Mouse (Mus musculus) left cerebral cortex, adult 2 months (tissue): ENCODE results near the gene Krtap4-16. TPM values are rescaled to one million over a fixed set of nuclear protein-coding genes. Genes with fewer than 3 reads are reported as not detected.
"Not testable (repeated sequence)": the region's sequence is repeated elsewhere in the genome, so short reads cannot be mapped to it uniquely, and the experiment has no call there.

Source experiments
- DNase-seq, 2 experiments: peaks; one replicate each; pipeline ENCODE4 v3.0.0; 2021 to 2022; ENCODE audit warnings: low spot score in 2 of 2, mixed read lengths in 1 of 2; ENCODE audit errors: extremely low spot score in 1 of 2
- H3K27ac ChIP-seq: fragments of 200-600 bp; 2 replicates; pipeline ENCODE4 v1.8.1; 2022
- H3K4me3 ChIP-seq: fragments of 200-600 bp; 2 replicates; pipeline ENCODE4 v1.8.1; 2022
- CTCF ChIP-seq: fragments of 200-600 bp; IDR thresholded peaks from 2 replicates; pipeline ENCODE4 v1.8.1; 2022; ENCODE audit warnings: antibody characterized with exemption, mild to moderate bottlenecking, moderate library complexity
- intact Hi-C: fragments of 180-260 bp; cut with DNase I; formaldehyde crosslinking; loops from one replicate; pipeline ENCODE4 v1.15.1; 2025
- long read RNA-seq, 2 experiments: library from polyadenylated mRNA; stranded (forward); transcript quantifications; one replicate each; pipeline ENCODE4 v2.0.0; 2021; ENCODE audit warnings: borderline mapping rate in 2 of 2
- total RNA-seq, 2 experiments: library from RNA; stranded (reverse); gene quantifications; 2 replicates each; pipeline ENCODE4 v1.2.3; 2021

The Krtap4-16 gene
- not detected for total RNA-seq
- long read RNA-seq, experiment 1: 0 reads
- long read RNA-seq, experiment 2: 0 reads

DNA sequence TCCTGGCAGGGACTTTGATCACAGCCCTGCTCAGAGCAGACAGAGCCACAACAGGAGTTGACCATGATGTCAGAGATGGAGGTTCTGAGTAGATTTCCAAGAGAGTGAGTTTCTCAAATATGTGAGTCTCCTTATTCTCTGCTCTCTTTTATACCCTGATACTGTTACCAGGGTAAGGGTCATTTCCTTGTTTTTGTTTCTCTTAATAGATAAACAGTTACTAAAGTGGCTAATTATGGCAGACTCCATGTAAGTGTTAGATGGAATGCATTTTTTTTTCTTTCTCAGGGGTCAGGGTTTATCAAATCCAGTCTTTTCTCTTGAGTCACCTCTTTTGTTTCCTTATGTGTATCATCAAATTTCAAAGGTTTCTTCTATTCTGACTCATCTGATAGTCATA, at the start of gene Krtap4-16:
TSS of gene Krtap4-16 (minus strand) at position 101 of the 400 bp plus-strand sequence.
- TF ChIP-seq CTCF: no peak
- no peak within 1 kb of the TSS for H3K27ac ChIP-seq
- intact Hi-C loops: no loop called here
- no peak within 1 kb of the TSS for H3K4me3 ChIP-seq
- DNase-seq: no peak

DNA sequence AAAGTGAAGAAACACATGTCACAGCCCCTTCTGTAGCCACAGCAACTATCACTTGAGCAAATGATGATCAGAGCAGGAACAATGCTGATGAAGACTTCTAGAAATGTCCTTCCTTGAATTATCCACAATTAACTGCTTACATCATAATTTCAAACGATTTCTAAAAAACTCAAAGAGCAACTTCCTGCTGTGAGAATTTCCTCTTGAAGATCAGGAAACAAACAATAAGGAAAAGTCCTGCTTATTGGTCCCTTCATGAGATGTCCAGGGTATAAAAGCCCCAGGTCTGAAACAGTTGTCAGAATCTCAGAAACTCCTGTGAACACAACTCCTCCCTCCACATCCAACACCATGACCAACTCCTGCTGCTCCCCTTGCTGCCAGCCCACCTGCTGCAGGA, 27.5 kb upstream of the Krtap4-16 start, which contains the start of gene Gm11567:
TSS of gene Gm11567 (plus strand) at position 301 of the 400 bp plus-strand sequence.
- H3K27ac ChIP-seq, DNase-seq, intact Hi-C loops: not testable (repeated sequence)

DNA sequence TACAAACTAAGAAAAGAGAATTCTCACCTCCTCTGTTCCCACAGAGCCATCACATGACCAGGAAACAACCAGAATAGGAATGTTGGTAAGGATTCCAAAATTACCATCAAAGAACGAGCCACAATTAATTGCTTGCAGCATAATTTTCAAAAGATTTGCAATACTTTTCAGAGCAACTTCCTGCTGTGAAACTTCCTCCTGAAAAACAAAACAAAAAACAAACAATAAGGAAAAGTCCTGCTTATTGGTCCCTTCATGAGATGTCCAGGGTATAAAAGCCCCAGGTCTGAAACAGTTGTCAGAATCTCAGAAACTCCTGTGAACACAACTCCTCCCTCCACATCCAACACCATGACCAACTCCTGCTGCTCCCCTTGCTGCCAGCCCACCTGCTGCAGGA, 21.7 kb upstream of the Krtap4-16 start, which contains the start of gene Krtap9-1:
TSS of gene Krtap9-1 (plus strand) at position 301 of the 400 bp plus-strand sequence.
- H3K27ac ChIP-seq, intact Hi-C loops, DNase-seq, H3K4me3 ChIP-seq: not testable (repeated sequence)

More for the DNA sequence above, 27.5 kb upstream of the Krtap4-16 start, which contains the start of gene Gm11567:
- H3K4me3 ChIP-seq: not testable (repeated sequence)

DNA sequence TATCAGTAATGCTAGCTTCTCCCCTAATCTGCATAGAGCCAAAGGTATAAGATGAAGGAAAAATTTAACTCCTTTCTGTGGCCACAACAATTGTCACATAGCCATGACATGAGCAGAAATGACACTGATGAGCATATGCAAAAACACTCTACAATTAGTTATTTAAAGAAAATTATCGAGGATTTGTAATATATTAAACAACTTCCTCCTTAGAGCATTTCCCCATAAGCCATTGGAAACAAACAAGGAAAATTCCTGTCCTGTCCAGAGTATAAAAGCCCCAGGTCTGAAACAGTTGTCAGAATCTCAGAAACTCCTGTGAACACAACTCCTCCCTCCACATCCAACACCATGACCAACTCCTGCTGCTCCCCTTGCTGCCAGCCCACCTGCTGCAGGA, 12.8 kb upstream of the Krtap4-16 start, which contains the start of gene Gm11559:
TSS of gene Gm11559 (plus strand) at position 301 of the 400 bp plus-strand sequence.
- H3K4me3 ChIP-seq, H3K27ac ChIP-seq, intact Hi-C loops, DNase-seq: not testable (repeated sequence)

DNA sequence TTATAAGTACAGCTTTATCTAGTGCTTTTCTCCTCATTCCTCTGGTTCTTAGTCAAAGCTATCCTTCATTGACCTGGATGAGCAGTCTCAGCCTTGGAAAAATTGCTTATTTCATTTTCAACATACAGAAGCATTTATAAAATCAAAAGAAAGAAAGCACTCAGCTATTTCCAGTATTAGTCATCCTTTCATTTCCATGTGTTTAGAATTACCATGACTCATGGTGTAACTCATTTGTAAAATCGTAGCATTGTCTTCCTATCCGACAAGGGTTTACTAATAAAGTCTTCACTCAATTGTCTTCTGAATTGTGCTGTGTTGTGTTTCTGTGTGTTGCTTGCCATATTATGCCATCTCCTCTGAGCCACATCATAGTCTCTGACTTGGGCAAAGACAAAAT, 7.4 kb upstream of the Krtap4-16 start:
- no peak for TF ChIP-seq CTCF
- no peak overlapping the region for H3K27ac ChIP-seq
- intact Hi-C loops: no loop called here
- no peak overlapping the region for H3K4me3 ChIP-seq
- DNase-seq: no peak

DNA sequence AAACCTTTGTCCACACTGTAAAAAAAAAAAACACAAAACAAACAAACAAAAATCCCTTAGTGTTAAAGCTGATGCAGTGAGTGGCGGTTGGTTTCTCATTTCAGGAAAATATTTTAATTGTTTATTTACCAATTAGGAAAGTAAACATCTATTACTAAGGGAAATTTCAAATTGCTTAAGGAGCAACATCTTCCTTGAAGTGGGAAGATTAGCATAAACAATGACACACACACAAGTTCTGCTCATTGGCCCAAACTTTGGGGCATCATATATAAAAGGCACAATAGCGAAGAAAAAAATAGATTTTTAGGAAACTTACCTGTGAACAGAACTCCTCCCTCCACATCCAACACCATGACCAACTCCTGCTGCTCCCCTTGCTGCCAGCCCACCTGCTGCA, 6.2 kb upstream of the Krtap4-16 start, which contains the start of gene Gm11568:
TSS of gene Gm11568 (plus strand) at position 301 of the 400 bp plus-strand sequence.
- Histone ChIP-seq H3K4me3 (no peak within 1 kb of the TSS), H3K27ac (no peak within 1 kb of the TSS)
- DNase-seq: no peak
- intact Hi-C loops: no loop called here
- no peak for TF ChIP-seq CTCF

DNA sequence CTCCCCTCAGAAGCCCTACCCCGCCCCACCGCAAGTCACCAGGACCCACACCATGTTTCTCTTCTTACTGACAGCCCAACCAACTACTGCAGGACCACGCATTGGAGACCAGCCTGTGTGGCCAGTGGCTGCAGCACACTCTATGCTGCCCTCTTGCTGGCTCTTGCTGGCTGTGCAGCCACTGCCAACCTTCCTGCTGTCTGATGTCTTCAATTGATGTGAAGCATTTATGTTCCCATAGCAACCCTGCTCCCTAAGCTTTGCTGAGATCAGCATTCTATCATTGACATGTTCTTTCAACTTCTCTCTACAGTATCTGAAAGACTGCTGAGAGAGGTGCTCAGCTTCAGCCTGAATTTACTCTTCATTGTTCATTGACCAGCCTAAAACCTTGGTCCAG, 2.7 kb upstream of the Krtap4-16 start:
- TF ChIP-seq CTCF: peak; percentile 20
- no peak overlapping the region for H3K4me3 ChIP-seq
- no peak for DNase-seq
- no peak overlapping the region for H3K27ac ChIP-seq
- intact Hi-C loops: no loop called here

DNA sequence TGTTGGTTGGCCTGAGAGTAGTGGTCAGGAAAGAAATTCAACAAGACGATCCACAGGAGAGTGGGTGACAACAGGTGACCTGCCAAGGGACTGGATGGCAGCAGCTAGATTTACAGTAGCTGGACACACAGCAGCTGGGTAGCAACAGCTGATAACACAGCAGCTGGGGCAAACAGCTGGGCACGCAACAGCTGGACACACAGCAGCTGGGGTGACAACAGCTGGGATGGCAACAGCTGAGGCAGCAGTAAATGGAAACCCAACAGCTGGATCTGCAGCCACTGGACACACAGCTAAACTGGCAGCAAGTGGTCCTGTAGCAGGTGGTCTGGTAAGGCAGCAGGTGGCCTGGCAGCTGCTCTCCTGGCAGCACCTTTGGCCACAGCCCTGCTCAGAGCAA, 4.7 kb downstream of the Krtap4-16 start:
- DNase-seq: no peak
- no peak for TF ChIP-seq CTCF
- intact Hi-C loops: no loop called here
- Histone ChIP-seq H3K27ac (no peak overlapping the region), H3K4me3 (no peak overlapping the region)

DNA sequence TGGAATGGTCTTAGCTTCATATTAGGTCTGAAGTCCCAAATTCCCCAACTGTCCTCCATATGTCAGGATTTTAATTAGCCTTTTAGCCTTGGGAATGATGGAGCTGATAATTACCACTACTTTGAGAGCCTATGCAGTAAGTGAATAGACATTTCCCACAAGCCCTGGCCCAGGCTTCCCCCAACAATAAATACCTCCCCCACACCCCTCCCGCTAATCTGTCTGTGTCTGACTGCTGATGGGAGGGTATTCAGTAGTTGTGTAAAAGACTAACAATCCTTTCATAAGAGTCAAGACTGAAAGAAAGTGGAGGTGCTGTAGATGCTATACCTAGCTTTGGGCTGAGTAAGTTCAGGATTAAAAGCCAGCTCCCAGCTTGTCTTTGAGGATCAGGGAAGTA, 9.2 kb downstream of the Krtap4-16 start:
- intact Hi-C loops: no loop called here
- TF ChIP-seq CTCF: no peak
- no peak for DNase-seq
- H3K27ac ChIP-seq: no peak overlapping the region
- H3K4me3 ChIP-seq: no peak overlapping the region

DNA sequence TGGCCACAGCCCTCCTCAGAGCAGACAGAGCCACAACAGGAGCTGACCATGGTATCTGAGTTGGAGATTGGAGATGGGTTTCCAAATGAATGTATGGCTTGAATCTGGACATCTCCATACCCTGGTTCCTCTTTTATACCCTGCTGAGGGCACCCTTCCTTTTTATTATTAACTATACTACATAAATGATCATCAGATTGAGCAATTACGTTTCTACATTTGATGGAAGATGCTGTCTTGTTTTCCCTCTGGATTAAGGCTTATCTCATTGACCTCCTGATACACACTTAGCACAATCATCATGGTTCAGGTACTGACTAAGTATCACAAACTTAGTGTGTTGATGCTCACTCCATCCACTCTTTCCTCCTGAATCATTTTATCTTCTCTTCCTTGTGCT, 13.4 kb downstream of the Krtap4-16 start, which contains the start of gene 2300003K06Rik:
TSS of gene 2300003K06Rik (minus strand) at position 101 of the 400 bp plus-strand sequence.
- no peak for DNase-seq
- Histone ChIP-seq H3K27ac (no peak within 1 kb of the TSS), H3K4me3 (no peak within 1 kb of the TSS)
- intact Hi-C loops: no loop called here
- TF ChIP-seq CTCF: no peak

DNA sequence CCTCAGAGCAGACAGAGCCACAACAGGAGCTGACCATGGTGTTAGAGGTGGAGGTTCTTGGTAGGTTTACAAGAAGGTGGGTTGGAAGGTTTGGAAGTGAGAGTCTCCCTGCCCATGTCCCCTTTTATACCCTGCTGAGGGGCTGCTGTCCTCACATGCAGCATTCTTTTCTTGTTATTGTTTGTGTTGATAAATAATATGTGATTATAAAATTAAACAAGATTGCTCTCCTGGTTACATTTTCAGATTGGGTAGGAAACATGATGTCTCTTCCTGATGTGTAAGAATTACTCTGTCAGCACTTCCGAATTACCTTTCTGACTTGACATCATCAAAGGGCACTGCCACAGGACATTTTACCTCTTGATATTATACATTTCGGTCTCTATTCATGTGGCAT, 35.8 kb downstream of the Krtap4-16 start, which contains the start of gene Gm11564:
TSS of gene Gm11564 (minus strand) at position 101 of the 400 bp plus-strand sequence.
- H3K4me3 ChIP-seq, DNase-seq, intact Hi-C loops, H3K27ac ChIP-seq: not testable (repeated sequence)

DNA sequence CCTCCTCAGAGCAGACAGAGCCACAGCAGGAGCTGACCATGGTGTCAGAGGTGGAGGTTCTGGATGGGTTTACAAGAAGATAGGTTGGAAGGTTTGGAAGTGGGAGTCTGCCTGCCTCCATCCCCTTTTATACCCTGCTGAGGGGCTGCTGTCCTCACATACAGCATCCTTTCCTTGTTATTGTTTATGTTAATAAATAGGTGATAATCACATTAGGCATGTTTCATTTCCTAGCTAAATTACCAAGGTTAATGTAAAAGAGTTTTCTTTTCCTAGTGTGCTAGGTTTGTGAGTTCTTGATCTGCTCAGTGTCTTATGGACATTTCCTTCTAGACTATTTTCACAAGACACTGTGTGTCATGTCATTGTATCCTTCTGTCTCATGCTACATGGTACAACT, 41.6 kb downstream of the Krtap4-16 start, which contains the start of gene Krtap4-13:
TSS of gene Krtap4-13 (minus strand) at position 101 of the 400 bp plus-strand sequence.
- intact Hi-C loops, H3K27ac ChIP-seq: not testable (repeated sequence)

DNA sequence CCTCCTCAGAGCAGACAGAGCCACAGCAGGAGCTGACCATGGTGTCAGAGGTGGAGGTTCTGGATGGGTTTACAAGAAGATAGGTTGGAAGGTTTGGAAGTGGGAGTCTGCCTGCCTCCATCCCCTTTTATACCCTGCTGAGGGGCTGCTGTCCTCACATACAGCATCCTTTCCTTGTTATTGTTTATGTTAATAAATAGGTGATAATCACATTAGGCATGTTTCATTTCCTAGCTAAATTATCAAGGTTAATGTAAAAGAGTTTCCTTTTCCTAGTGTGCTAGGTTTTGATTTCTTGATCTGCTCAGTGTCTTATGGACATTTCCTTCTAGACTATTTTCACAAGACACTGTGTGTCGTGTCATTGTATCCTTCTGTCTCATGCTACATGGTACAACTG, 47.1 kb downstream of the Krtap4-16 start, which contains the start of gene Gm11554:
TSS of gene Gm11554 (minus strand) at position 101 of the 400 bp plus-strand sequence.
- H3K4me3 ChIP-seq, DNase-seq, intact Hi-C loops, H3K27ac ChIP-seq: not testable (repeated sequence)

More for the DNA sequence above, 41.6 kb downstream of the Krtap4-16 start, which contains the start of gene Krtap4-13:
- not testable (repeated sequence) for H3K4me3 ChIP-seq, DNase-seq

Other genes with a start within 250 kb of the Krtap4-16 start
- gene Gm11938, start 248.3 kb downstream of the Krtap4-16 start, total RNA-seq: not detected
- gene Gm11937, start 241.4 kb downstream of the Krtap4-16 start, total RNA-seq: not detected
- not detected for gene Krtap2-4, start 236.8 kb downstream of the Krtap4-16 start, total RNA-seq
- gene Gm11562, start 231.2 kb downstream of the Krtap4-16 start, total RNA-seq: not detected
- not detected for gene Krtap4-1, start 223.4 kb downstream of the Krtap4-16 start, total RNA-seq
- not detected for gene Krtap4-2, start 216.5 kb downstream of the Krtap4-16 start, total RNA-seq
- gene Krtap4-7, start 207.5 kb downstream of the Krtap4-16 start, total RNA-seq: not detected
- not detected for gene Gm11555, start 201.4 kb downstream of the Krtap4-16 start, total RNA-seq
- gene Gm11563, start 192.6 kb downstream of the Krtap4-16 start, total RNA-seq: not detected
- gene Krtap4-6, start 185.6 kb downstream of the Krtap4-16 start, total RNA-seq: not detected
- not detected for gene Gm14190, start 160.9 kb downstream of the Krtap4-16 start, total RNA-seq
- gene Gm14180, start 117.3 kb downstream of the Krtap4-16 start, total RNA-seq: not detected
- not detected for gene Gm11595, start 78.7 kb downstream of the Krtap4-16 start, total RNA-seq
- gene Krtap4-8, start 70.9 kb downstream of the Krtap4-16 start, total RNA-seq: not detected
- not detected for gene Krtap4-9, start 66.4 kb downstream of the Krtap4-16 start, total RNA-seq
- gene Gm11596, start 58.1 kb downstream of the Krtap4-16 start, total RNA-seq: not detected
- gene Gm11569, start 52.7 kb downstream of the Krtap4-16 start, total RNA-seq: not detected
- not detected for gene Gm11554, start 47.2 kb downstream of the Krtap4-16 start, total RNA-seq
- gene Krtap4-13, start 41.7 kb downstream of the Krtap4-16 start, total RNA-seq: not detected
- not detected for gene Gm11564, start 35.9 kb downstream of the Krtap4-16 start, total RNA-seq
- not detected for gene 2300003K06Rik, start 13.5 kb downstream of the Krtap4-16 start, total RNA-seq
- gene Gm11568, start 6.3 kb upstream of the Krtap4-16 start, total RNA-seq: not detected
- gene Gm11559, start 12.9 kb upstream of the Krtap4-16 start, total RNA-seq: not detected
- gene Krtap9-1, start 21.8 kb upstream of the Krtap4-16 start, total RNA-seq: not detected
- gene Gm11567, start 27.6 kb upstream of the Krtap4-16 start, total RNA-seq: not detected
- gene Krtap31-1, start 56.3 kb upstream of the Krtap4-16 start, total RNA-seq: not detected
- not detected for gene Gm11565, start 63.1 kb upstream of the Krtap4-16 start, total RNA-seq
- not detected for gene Krtap31-2, start 84.7 kb upstream of the Krtap4-16 start, total RNA-seq
- not detected for gene Krtap9-5, start 96.9 kb upstream of the Krtap4-16 start, total RNA-seq
- gene Krtap29-1, start 127.4 kb upstream of the Krtap4-16 start, total RNA-seq: not detected
- gene Krtap16-1, start 135.0 kb upstream of the Krtap4-16 start, total RNA-seq: not detected
- not detected for gene Krtap17-1, start 142.4 kb upstream of the Krtap4-16 start, total RNA-seq
- gene Krt33a, start 164.6 kb upstream of the Krtap4-16 start, total RNA-seq: not detected
- gene Krt33b, start 178.3 kb upstream of the Krtap4-16 start, total RNA-seq: not detected
- not detected for gene Krt34, start 189.9 kb upstream of the Krtap4-16 start, total RNA-seq
- gene Krt31, start 198.9 kb upstream of the Krtap4-16 start, total RNA-seq: not detected
- not detected for gene Krt32, start 236.6 kb upstream of the Krtap4-16 start, total RNA-seq
- not detected for gene Krt35, start 244.6 kb upstream of the Krtap4-16 start, total RNA-seq